Mouse (Mus musculus) spleen, adult 2 months (tissue): ENCODE results near the gene Il18rap. TPM values are rescaled to one million over a fixed set of nuclear protein-coding genes. Genes with fewer than 3 reads are reported as not detected.

Experiments used
- DNase-seq, 2 experiments: peaks; one replicate each; pipeline versions ENCODE4 v3.0.0 to v3.0.0-alpha.2; 2012 to 2021; ENCODE audit warnings: low spot score in 2 of 2, low read depth in 1 of 2
- H3K27ac ChIP-seq: fragments of 200-500 bp; 2 replicates; pipeline ENCODE4 v1.5.1; 2012; ENCODE audit warnings: low read length, inconsistent platforms; ENCODE audit not compliant: insufficient read depth
- H3K27me3 ChIP-seq: fragments of 200-500 bp; 2 replicates; pipeline ENCODE4 v1.6.1; 2012; ENCODE audit warnings: mild to moderate bottlenecking, moderate library complexity, low read length, inconsistent platforms; ENCODE audit not compliant: control insufficient read depth, insufficient read depth
- H3K36me3 ChIP-seq: fragments of 200-500 bp; 2 replicates; pipeline ENCODE4 v1.6.1; 2012; ENCODE audit warnings: mild to moderate bottlenecking, low read length, inconsistent platforms; ENCODE audit not compliant: control insufficient read depth, insufficient read depth
- H3K4me1 ChIP-seq: fragments of 200-500 bp; 2 replicates; pipeline ENCODE4 v1.6.1; 2011; ENCODE audit warnings: inconsistent platforms; ENCODE audit not compliant: control insufficient read depth, insufficient read depth, insufficient read length
- H3K4me3 ChIP-seq: fragments of 200-500 bp; 2 replicates; pipeline ENCODE4 v1.5.1; 2011; ENCODE audit warnings: mild to moderate bottlenecking, inconsistent platforms; ENCODE audit not compliant: insufficient read depth, insufficient read length; ENCODE audit errors: extremely low read depth
- CTCF ChIP-seq: fragments of 200-500 bp; IDR thresholded peaks from 2 replicates; pipeline ENCODE4 v1.5.1; 2011; ENCODE audit warnings: mild to moderate bottlenecking, inconsistent platforms; ENCODE audit not compliant: insufficient read depth, insufficient read length, insufficient replicate concordance; ENCODE audit errors: extremely low read depth
- POLR2A ChIP-seq: fragments of 200-500 bp; IDR thresholded peaks from 2 replicates; pipeline ENCODE4 v1.6.1; 2011; ENCODE audit warnings: low read depth, low read length, inconsistent platforms
- WGBS: fragments of 180-500 bp; shearing (Covaris S2); methylation state at CpG from one replicate; pipeline ENCODE4 v1.1.7; 2018; 5-methylcytosine and 5-hydroxymethylcytosine counted together
- polyA plus RNA-seq: library from polyadenylated mRNA; depleted of rRNA; stranded (reverse); fragments of >200 nt; gene quantifications from 2 replicates; pipeline ENCODE4 v1.2.3, GENCODE M21; 2012

Il18rap gene
- polyA plus RNA-seq, 1 experiment, result 2.1 TPM

DNA sequence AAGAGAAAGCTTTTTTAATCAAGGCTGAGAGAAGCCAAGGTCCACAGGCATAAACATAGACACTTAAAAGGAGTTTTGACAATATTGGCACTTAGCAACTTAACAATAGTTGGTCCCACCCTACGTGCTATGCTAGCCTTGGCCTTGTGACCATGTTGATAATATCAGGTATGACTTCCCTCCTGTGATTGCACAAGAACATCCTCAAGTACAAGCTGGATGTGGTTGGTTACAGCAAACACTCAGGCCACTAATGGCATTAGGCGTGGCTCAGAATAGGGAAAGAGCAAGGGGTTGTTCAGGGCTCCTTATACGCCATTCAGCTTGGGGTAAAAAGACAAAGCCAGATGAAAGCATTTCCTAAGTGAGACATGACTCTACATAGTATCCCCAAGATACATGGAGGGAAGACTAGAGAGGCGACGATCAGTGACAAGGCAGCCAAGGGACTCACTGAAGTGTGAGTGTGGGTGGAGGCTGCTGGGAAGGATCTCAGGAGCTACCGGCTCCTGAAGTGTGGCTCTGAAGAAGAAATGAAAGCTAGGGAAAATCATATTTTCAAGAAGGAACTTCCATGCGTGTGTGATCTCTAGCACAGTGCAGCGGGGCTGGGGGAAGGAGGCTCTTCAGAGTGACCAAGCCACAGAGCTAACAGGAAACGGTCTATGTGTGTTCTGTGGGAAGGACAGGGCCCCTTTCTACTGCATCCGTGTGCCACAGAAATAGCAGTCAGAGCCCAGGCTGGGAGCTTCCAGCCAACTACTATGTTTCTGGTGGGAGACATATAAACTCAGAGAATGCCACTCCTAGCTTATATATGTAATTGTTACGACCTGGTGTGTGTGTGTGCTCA, 13.4 kb upstream of the Il18rap start:
- H3K27me3 ChIP-seq, result no peaks in the 10 kb centered on the region
- no peak overlapping the region for H3K27ac ChIP-seq
- H3K36me3 ChIP-seq, result no peaks in the 10 kb centered on the region
- H3K4me3 ChIP-seq, result no peak overlapping the region
- DNase-seq, result no peak
- WGBS, result 35% methylated on average over 11 of the region's 11 CpGs
- TF ChIP-seq CTCF, result no peak
- TF ChIP-seq POLR2A, result no peak
- no peaks in the 10 kb centered on the region for H3K4me1 ChIP-seq

DNA sequence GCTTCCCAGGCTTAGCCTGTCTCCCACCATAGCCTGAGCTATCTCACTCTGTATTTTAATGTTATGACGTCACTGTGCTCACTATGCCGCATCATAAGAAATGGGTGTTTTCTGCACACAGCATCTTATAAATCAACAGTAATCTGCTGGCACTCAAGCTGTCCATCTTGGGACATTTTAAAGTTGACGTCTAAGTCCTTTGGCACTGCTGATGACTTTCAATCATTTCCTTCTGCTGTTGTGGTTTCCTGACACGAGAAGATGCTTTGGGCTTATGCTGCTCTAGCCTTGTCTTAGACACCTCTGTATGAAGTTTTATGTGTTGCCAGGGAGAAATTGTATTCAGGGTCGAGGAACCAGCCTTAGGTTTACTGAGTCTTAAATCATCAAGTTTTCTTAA, 10.6 kb upstream of the Il18rap start:
- TF ChIP-seq POLR2A, result no peak
- TF ChIP-seq CTCF, result no peak
- Histone ChIP-seq H3K4me1 (no peaks in the 10 kb centered on the region), H3K36me3 (no peaks in the 10 kb centered on the region), H3K27ac (no peak overlapping the region), H3K4me3 (no peak overlapping the region), H3K27me3 (no peaks in the 10 kb centered on the region)
- 22% methylated on average over 5 of the region's 5 CpGs for WGBS
- no peak for DNase-seq

DNA sequence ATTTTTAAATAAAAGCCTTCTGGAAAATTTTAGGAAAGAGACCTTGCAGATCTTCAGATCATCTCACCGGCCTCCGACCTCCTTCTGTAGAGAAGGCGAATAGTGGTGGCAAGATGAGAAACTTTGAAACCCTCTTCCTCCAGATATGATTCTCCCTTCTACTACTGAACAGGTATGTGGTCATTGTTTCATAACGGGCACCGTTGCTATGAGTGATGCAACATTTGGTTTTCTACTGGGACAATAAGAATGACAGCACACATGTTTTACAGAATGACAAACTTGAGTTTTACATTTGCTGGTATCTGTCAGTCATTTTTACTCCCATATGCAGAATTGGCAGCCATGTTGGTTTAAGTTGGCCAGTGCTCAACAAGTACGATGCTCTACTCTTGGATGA, 1.2 kb downstream of the Il18rap start:
- H3K27me3 ChIP-seq, result no peaks in the 10 kb centered on the region
- H3K36me3 ChIP-seq, result no peaks in the 10 kb centered on the region
- no peaks in the 10 kb centered on the region; the same call in 1 of the 2 replicates for H3K4me1 ChIP-seq
- TF ChIP-seq CTCF (no peak), POLR2A (no peak)
- DNase-seq, result no peak
- no peak overlapping the region for H3K4me3 ChIP-seq
- no peak overlapping the region for H3K27ac ChIP-seq
- WGBS, result 68% methylated on average over 6 of the region's 6 CpGs

DNA sequence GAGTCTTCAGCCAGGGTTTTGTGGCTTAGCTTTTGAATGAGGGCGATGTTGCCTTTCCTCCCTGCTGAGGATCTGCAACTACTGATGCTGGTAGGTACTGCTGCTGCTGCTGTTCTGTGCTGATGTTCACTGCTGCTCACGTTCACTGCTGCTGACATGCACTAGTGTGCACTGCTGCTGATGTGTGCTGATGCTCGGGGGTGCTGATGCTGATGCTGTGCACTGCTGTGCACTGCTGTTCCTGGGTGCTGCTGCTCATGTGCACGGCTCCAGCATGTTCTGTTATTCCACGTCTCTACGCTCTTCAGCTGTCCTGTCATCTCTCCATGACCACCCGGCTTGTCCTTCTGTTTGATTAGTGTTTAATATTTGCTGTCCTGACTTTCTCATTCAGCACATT, 7.8 kb downstream of the Il18rap start:
- no peaks in the 10 kb centered on the region for H3K27me3 ChIP-seq
- TF ChIP-seq POLR2A (no peak), CTCF (no peak)
- no peak overlapping the region for H3K4me3 ChIP-seq
- no peaks in the 10 kb centered on the region; the same call in 1 of the 2 replicates for H3K4me1 ChIP-seq
- 86% methylated on average over 7 of the region's 7 CpGs for WGBS
- no peaks in the 10 kb centered on the region for H3K36me3 ChIP-seq
- DNase-seq, result no peak
- H3K27ac ChIP-seq, result no peak overlapping the region

DNA sequence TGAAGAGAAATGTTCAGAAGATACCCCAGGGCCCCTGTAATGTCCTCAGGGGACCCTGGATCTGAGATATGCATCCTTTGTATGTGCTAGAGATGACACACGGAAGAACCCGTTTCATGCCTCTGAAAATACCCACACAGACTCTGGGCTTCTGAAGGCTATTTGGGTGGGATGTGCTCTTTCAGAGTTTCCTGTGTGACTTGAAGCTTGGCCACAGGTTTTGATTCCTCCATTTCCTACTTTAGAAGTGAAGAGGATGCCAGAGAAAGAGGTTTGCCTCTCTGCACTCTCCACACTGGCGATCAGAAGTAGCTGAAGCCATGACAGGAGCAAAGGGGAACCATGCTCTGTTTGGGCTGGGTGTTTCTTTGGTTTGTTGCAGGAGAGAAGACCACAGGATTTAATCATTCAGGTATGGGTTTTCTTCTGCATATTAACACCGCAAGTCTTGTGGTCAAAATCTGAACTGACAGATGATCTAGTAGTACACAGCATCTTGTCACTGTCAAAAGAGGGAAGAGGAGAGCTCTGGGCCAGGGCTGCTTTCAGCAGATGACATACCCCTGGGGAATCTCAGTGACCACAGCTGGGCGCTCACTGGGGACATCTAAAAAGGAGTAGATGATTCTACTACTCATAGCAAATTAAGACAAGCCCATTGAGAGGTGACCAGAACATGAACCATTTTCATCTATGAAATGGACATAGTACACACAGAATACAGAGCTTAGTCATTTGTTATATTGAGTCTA, 9.0 kb downstream of the Il18rap start:
- no peak overlapping the region for H3K4me3 ChIP-seq
- TF ChIP-seq POLR2A (no peak), CTCF (no peak)
- no peak for DNase-seq
- no peaks in the 10 kb centered on the region; the same call in 1 of the 2 replicates for H3K4me1 ChIP-seq
- no peak overlapping the region for H3K27ac ChIP-seq
- H3K36me3 ChIP-seq, result no peaks in the 10 kb centered on the region
- WGBS, result 42% methylated on average over 5 of the region's 5 CpGs
- H3K27me3 ChIP-seq, result no peaks in the 10 kb centered on the region

DNA sequence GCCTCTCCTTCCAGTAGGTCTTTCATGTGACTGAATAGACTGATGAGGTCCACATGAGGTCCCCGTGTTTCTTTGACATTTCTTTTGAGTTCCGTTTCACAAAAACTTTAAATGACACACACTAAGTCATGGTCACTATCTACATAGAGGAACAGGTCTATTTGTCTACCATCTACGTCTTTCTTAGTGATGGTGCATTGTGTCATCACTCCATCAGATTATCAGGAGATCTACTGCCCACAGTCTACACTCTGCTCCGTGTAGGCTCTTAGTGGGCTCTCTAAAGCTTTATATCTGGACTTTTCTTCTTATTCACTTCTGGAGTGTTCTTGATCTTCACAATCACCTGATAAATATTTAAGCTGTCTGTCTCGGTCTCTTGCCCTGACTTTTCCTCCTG, 14.1 kb downstream of the Il18rap start:
- Histone ChIP-seq H3K4me1 (no peaks in the 10 kb centered on the region), H3K4me3 (no peak overlapping the region), H3K27me3 (no peaks in the 10 kb centered on the region), H3K27ac (no peak overlapping the region), H3K36me3 (no peaks in the 10 kb centered on the region)
- DNase-seq, result no peak
- TF ChIP-seq POLR2A (no peak), CTCF (no peak)
- WGBS, result 84% methylated on average over 5 of the region's 5 CpGs
